Mouse (Mus musculus) fibroblast of lung, adult 2 months (primary cell): Measurements from ENCODE around the gene Galnt7.
"Not testable (repeated sequence)": the region's sequence is repeated elsewhere in the genome, so short reads cannot be mapped to it uniquely, and the experiment has no call there.

Experiments used
- DNase-seq: peaks from one replicate; pipeline ENCODE4 v3.0.0-alpha.2; 2011; ENCODE audit warnings: low read depth

Galnt7 gene

DNA sequence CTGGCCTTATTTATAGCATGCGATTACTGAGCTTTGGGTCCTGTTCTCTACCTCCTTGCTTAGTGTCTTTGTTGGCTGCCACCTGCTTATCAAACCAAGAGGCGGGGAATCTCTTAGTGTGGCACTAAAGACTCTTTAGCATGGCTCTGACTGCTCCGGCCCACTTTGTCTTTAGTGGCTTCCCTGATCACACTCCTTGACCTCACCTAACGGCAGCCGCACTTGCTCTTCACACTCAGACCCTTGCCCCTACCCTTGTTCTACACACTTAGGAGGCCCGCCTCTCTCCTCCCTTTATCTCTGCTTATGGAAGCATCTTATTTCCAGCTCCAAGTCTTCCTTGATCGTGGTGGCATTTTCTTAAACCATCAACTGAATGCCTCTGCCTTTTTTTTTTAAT, 114.2 kb downstream of the Galnt7 start:
- no peak for DNase-seq

DNA sequence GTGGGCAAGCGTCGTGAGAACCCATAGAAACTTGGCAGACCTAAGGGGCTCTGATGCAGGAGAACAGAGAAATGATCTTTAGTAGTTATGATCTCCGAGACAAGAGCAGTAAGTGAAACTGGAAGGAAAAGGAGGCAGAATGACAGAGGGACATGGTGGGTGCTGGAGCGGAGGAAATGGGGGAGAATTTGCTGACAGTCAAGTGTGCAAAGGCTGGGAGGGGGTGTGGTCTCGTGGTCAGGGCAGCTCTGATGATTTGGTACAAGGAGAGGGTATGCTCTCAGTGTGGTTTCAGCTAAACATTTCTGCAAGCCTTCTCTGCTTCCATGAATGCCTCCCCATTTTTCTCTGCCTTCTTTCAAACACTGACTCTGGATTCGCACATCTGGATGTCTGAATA, 116.7 kb downstream of the Galnt7 start:
- DNase-seq = no peak

DNA sequence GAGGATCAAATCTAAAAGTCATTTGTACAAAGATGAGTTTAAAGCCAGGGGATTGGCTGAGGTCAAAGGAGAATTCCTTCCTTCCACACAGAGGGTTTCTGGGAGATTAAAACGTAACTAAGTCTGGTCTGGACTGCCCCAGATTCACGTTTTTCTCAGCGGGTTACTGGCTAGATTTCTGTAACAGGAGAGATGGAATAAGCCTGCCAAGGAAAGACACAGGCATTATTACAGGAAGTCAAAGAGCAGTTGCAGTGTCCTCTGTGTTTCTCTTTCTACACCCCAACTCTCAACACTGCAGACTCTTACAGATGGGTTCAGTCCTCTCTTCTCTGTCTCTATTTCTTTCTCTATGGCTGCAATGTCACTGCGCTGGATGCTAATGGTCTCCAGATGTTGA, 118.3 kb downstream of the Galnt7 start:
- no peak for DNase-seq

DNA sequence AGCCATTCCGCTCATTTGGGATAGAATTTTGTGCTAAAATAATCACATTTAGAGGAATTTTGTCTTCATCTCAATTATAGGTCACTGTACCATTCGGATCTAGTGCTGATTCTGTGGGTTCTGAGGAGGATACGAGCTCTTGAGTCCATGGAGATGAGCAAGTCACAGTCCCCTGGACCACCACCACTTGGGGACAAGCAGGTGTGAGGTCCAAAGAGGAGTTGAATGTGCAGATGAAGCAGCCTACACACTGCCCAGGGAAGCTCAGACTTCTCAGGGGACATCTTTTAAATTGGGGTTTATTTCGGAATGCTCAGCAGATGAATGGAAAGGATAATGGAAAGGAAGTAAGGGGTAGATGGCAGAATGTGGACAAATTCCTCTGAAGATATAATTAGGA, 119.7 kb downstream of the Galnt7 start:
- no peak for DNase-seq

DNA sequence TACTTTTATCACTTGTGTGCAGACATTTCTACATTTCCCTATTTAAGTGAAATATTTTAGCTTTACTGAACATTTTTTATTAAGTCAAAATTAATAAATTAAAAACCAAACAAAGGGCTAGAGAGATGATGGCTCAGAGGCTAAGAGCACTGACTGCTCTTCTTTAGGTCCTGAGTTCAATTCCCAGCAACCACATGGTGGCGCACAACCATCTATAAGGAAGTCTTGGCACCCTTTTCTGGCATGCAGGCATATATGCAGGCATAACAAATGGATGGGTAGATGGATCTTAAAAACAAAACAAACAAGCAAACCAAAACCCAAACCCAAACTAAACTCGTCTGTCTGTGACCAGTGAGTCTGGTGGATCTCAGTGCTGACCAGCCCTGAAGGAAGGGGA, 120.6 kb downstream of the Galnt7 start:
- DNase-seq = no peak

DNA sequence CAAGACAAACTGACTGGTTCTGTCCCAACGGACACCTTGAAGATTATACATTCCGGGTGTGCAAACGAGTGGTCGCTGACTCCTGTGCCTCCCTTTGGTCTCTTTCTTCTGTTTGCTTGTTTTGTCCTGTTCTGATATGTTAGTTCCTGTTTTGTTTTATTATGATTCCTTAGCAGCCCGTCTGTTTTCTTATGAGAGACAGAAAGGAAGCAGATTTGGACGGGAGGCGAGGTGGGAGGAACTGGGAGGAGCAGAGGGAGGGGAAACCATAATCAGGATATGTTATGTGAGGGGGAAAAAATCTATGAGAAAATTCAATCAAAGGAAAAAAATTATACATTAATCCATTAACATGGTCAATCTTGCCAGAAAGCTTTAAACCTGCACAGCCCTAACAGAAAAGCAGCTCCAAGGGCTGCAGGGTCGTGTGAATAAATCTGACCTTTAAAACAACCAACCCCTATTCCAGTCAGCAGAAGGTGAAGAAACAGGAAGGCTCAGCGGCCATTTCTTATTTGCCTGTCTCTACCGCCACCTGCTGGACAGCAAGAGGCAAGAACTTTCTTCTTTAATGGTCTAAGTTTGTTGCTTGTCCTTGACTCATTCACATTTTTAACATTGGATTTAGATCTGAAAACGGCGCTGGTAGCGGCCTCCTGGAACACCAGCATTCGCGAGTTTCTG, 122.0 kb downstream of the Galnt7 start:
- DNase-seq = peak; percentile 45

DNA sequence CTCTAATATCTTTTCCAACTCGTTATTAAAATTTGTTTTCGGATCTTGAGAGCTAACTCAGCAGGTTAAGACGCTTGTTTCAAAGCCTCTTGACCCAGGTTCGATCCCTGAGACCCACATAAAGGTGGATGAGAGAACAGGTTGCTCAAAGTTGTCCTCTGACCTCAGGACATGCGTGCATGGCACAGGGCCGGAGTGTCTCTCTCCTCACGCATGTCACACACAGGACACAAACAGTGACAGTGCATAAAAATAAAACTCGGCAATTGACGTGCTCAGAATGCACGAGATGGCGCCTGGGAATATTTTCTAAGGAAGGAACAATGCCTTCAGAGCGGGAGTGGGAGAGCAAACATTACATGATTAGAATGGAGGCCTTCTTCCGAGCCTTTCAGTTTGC, 122.6 kb downstream of the Galnt7 start:
- DNase-seq = no peak

DNA sequence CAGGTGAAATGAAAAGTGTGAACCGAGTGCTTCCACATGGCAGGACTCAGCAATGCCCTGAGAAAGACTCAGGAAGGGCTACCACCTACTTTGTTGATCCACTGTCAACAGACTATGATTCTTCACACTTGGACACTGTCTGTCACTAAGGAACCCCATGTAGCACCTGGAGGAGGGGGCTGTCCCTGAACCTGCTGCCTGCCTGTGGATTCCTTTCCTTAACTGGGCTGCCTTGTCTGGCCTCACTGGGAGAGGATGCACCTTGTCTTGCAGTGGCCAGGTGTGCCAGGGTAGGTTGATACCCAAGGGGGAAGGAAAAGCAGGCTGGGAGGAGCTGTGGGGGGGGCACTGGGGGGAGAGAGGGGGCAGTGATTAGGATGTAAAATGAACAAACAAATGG, 124.8 kb downstream of the Galnt7 start:
- no peak for DNase-seq

DNA sequence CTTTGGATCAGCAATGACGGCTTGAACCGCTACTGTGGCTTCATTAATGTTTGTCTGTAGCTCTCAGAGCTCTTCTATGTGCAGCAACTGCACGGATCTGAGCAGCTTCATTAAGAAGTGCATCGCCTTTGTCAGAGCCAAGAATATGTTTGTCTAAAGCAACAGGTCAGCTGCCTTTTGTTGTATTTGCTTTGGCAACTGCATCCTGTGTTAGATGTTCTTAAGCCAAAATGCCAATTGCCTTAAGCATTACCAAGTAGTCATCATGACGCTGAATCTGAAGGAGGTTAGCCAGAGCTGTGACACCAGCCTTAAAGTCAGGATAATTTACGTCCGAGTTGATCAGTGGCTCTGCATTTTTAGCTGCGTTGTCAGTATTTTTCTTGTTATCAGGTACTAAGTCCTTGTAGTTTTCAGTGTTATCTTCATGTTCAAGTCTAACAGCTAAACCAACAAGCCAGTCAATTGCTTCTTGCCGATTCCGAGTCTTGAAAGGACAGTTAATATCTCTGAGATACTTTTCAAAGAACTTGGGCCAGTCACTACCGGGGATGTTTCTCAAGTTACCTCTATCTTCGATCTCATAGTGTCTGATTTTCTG, 132.5 kb downstream of the Galnt7 start:
- DNase-seq = no peak

DNA sequence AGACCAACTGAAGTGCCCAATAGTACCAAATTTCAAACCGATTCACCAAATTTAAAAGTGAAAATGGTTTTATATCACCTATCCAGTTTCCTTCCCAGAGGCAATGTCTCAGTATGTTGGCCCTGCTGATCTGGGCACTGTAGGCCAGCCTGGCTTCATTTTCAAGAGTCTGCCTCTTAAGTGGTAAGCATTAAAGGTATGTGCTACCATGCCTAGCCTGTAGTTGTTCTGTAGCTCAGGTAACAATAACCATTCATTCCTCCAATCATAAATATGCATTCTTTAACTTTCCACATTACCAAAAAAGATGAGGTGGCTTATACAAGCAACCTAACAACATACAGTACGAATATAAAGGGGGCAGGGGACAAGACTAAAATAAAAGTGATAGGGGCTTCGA, 135.1 kb downstream of the Galnt7 start:
- DNase-seq = no peak

DNA sequence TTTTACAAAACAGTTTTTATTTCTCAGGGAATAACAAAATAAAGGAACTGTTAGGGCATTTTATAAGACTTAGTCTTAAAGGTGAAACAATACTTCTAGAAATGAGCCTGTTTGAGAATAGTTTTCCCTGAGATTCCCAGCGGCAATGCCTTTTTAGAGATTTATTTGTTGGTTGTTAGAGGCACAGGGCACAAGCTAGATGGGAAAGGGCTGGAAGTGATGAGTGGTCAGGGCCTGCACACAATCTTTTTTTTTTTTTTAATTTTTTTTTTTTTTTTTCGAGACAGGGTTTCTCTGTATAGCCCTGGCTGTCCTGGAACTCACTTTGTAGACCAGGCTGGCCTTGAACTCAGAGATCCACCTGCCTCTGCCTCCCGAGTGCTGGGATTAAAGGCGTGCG, 136.1 kb downstream of the Galnt7 start:
- not testable (repeated sequence) for DNase-seq

DNA sequence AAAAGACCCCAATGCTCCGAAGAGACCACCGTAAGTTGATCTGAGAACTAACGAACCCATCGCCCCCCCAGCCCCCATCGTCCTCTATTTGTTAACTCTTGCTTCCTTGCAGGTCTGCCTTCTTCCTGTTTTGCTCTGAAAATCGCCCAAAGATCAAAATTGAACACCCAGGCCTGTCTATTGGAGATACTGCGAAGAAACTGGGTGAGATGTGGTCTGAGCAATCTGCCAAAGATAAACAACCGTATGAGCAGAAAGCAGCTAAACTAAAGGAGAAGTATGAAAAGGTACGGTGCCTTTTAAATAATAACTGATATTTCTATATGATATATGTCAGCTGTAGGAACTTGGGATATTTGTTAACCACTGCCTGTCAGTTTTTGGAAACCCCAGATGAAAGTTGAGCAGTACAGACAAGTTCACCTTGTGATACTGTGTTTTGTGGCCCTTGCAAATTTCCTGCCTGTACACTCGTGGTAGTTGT, 139.6 kb downstream of the Galnt7 start:
- not testable (repeated sequence) for DNase-seq

DNA sequence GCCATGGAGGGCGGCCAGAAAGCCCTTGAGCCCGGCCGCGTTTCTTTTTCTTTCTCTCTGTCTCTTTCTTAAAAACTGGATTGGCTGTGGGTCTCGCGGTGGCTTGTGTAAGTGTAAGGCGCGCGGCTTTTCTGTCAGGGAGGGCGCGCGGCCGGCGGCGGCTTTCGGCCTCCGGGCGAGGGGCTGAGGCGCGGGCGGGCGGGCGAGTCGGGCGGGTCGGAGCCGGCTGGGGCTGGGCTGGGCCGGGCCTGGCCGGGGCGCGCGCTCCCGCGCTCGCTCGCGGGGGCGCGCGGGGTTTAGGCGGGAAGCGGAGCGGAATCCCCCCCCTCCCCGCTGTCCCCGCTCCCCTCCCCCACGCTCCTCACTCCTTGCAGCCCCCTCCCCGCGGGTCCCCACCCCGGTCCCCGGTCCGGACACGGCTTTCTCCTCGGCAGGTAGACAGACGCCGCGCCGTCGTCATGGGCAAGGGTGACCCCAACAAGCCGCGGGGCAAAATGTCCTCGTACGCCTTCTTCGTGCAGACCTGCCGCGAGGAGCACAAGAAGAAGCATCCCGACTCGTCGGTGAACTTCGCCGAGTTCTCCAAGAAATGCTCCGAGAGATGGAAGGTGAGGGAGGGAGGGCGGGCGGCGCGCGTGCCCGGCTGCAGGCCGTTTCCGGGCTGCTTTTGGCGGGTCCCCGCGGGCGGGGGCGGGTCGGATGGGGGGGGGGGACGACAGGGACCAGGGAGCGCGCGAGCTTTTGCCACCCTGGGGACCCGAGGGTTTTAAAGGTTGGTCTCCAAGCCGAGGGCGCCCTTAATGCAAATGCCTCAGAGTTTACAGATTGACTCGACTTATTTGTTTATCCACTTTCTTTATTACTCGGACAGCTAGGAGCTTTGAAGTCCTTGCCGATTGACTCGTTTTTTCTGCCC, 140.4 kb downstream of the Galnt7 start:
- no peak for DNase-seq

DNA sequence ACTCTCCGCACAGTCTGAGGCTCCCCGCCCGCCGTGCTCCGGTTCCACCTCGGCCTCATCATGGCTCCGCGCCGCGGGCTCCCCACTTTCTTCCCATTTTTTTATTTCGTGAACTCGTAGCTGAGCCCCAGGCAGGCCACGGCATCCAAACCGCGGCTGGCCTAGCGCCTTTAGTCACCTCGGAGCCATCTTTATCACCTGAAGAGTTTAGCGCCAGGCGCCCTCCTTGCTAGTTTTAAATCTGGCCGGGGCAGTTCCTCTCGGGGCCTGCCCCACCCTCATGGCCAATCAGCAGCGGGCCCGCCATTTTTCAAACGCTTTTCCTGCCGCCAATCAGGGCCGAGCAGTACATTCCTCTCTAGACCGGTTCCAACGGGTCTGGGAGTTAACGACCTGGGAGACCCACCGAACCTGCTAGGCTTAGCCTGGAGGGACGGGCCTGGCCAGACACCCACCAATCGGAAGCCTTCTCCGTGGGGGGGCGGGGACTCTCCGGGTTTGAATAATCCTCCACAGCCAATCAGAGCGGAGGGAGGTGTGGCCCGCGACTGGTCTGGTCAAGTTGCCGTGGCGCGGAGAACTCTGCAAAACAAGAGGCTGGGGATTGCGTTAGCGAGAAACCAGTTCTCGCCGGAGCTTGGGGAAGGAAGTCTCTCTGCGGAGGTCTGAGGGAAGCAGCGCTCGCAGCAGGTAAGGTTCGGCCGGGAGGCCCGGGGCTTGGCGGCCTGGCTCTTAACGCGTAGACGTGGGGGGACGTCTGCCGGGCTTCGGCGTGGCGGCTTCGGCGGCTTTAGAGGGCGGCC, 141.3 kb downstream of the Galnt7 start, which contains the start of gene Hmgb2:
Gene Hmgb2, plus strand, starts transcription at position 592 of the 803 bp plus-strand sequence.
- DNase-seq = peak; percentile 99

DNA sequence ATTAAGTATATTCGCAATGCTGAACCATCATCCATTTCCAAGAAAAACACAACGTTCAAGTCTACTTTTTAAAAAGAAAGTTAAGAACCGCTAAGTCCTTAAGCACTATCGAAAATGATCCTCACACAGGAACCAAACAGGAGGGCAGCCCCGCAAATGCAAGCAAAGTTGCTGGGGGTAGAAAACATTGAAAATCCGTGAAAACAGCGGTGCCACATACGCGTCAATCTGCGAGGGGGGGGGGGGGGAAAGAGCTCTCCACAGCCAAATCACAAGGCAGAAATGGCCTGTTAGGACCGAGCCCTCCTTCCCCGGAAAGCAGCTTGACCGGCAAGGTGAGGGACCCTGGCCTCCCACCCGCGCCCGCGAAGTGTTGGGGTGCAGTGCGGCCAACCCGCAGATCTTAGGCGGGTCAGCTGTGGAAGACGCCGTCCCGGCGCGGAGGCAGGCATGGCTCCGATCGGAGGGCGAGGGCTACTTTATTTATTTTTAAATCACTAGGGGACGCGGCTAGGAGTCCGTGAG, 142.0 kb downstream of the Galnt7 start:
- no peak for DNase-seq

DNA sequence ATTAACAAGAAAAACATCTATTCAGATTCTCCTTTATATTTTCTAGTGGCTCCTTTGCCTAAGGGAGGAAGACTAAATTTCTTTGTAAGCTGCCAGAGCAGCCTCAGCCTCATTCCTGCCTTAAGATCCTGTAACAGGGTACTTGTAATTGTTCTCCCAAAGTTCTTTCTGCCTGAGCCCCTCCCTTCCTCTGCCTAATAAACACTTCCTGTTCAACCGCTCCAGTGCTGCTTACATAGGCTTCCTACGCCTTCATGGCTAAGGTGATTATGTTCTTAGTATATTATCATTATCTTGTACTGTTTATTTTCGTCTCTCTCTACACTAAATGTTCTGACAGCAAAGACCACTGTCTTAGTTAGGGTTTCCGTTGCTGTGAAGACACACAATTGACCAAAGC, 144.2 kb downstream of the Galnt7 start:
- DNase-seq = no peak

DNA sequence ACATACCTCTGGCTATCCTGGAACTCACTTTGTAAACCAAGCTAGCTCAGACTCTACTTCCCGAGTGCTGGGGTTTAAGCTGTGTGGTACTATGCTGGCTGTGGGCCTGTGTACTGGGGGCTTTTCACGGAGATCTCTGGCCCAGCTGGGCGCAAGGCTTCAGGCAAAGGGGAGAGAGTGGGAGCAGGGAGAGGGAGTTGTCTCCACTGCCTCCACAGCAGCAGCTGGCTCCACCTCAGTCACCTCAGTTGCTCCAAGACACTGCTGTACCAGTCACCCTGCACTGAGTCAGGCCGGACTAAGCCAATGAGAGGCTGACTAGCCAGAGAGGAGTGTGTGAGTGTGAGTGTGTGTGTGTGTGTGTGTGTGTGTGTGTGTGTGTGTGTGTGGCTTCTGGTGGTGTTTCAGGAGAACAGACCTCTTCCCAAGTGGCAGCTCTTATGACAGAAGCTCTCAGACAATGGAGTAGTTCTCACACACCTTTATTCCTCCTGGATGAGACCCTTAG, 145.2 kb downstream of the Galnt7 start:
- no peak for DNase-seq

DNA sequence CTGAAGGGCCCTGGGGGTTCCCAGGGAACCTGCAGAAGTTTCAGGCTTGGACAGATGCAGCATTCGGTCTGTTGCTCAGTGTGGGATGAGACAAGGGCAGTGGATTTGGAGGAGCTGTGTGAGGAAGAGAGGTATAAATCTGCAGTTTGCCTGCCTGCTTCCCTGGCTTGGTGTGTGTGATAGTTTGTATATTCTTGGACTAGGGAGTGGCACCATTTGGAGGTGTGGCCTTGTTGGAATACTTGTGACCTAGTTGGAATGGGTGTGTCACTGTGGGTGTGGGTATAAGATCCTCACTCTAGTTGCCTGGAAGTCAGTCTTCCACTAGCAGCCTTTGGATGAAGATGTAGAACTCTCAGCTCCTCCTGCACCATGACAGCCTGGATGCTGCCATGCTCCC, 147.3 kb downstream of the Galnt7 start:
- DNase-seq = not testable (repeated sequence)

DNA sequence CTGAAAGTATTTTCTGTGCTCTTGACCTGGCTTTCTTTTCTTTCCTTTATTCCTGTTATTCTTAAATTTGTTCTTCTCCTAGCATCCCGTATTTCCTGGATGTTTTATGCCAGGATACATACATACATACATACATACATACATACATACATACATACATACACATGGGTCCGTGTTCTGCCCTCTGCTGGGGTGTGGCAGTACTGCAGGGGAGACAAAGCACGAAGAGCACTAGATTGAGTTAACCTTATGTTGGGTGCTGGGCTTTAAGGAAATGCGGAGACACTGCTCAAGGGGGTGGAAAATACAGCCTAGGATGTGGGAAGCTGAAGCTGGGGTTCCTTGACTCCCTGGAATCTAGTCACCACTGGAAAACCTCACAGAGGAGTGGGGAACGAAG, 149.2 kb downstream of the Galnt7 start:
- DNase-seq = no peak

DNA sequence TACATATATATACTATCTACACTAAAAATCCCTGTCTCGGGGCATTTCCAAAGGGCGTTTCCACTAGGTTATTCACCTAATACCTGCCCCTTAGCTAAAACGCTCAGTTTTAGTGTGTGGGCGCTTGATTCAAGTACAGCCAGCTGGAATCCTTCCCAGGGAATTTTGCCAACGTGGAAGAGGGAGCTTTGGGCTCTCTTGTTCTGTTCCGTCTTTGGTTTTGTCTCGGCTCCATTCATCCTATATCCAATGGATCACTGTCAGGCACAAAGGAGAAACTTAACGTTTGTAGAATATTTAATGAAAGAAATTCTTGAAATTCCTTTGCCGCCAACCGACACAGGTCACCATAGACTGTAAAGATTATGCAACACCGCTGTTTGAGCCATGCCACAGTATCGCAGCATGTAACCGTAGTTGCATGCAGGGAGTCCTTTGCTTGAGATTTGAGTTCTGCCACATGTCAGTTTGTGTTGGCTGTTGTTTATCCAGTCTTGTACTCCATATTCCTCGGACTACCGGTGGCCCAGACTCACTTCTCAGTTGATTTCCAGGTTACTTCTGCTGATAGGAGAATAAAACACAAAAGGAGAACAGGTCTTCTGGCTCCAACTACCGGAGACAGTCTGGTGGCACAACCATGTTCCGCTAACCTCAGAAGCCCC, 153.9 kb downstream of the Galnt7 start:
- no peak for DNase-seq

DNA sequence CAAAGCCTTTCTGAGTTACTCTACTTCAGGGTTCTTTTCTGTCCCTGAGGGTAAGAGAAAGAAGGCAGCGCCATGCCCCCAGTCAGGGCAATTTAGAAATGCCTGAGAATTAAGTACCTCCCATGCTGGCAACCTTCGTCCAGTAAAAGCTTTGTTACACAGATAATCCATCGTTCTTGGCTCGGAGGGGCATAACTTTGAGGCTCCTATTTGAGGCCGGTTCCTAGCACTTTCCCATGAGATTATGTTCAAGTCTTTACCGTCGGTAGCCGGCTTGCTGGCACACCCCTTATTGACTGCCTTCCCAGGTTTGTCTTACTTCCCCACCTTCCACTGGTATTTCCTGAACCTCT, 154.4 kb downstream of the Galnt7 start:
- DNase-seq = no peak
